Mouse (Mus musculus) intestine, embryonic 15.5 days (tissue): ENCODE data around the gene Phc2. TPM values are rescaled to one million over a fixed set of nuclear protein-coding genes. Genes with fewer than 3 reads are reported as not detected.

Experiments
- ATAC-seq: fragments of 200-750 bp; cut with Nextera tagmentation; 2 replicates; pipeline ENCODE4 v1.8.0; 2017; ENCODE audit warnings: moderate TSS enrichment, moderate library complexity
- H3K27ac ChIP-seq: fragments of 300-500 bp; sonication (generic); 2 replicates; pipeline ENCODE4 v1.5.1; 2015; ENCODE audit warnings: mild to moderate bottlenecking, inconsistent platforms
- H3K27me3 ChIP-seq: fragments of 300-500 bp; sonication (generic); replicated peaks from 2 replicates; pipeline ENCODE4 v1.6.1; 2015; ENCODE audit warnings: inconsistent platforms
- H3K36me3 ChIP-seq: fragments of 300-500 bp; sonication (generic); 2 replicates; pipeline ENCODE4 v1.6.1; 2015; ENCODE audit warnings: inconsistent platforms
- H3K4me1 ChIP-seq: fragments of 300-500 bp; sonication (generic); replicated peaks from 2 replicates; pipeline ENCODE4 v1.6.1; 2015; ENCODE audit warnings: inconsistent platforms
- H3K4me2 ChIP-seq: fragments of 300-500 bp; sonication (generic); replicated peaks from 2 replicates; pipeline ENCODE4 v1.6.1; 2015; ENCODE audit warnings: mild to moderate bottlenecking, inconsistent platforms
- H3K4me3 ChIP-seq: fragments of 300-500 bp; sonication (generic); replicated peaks from 2 replicates; pipeline ENCODE4 v1.5.1; 2015; ENCODE audit warnings: inconsistent platforms
- H3K9ac ChIP-seq: fragments of 300-500 bp; sonication (generic); 2 replicates; pipeline ENCODE4 v1.6.1; 2015; ENCODE audit warnings: inconsistent platforms
- H3K9me3 ChIP-seq: fragments of 300-500 bp; sonication (generic); 2 replicates; pipeline ENCODE4 v1.6.1; 2016; ENCODE audit warnings: inconsistent platforms
- WGBS: fragments of 180-500 bp; shearing (Covaris S2); methylation state at CpG from one replicate; pipeline ENCODE4 v1.1.7; 2015; 5-methylcytosine and 5-hydroxymethylcytosine counted together
- polyA plus RNA-seq: library from polyadenylated mRNA; unstranded; fragments of >200 nt; fragmentation: Nextera tagmentation; extraction: Ambion mirVana; gene quantifications from 2 replicates; pipeline ENCODE4 v1.2.1, GENCODE M21; 2015

Gene Phc2
- polyA plus RNA-seq, 1 experiment from 2014 or later, result 42.3 TPM

GRCm38 (mm10) chr4:128698011-128698861 lies 43.7 kb downstream of the Phc2 start:
- Histone ChIP-seq H3K27me3 (no peaks in the 10 kb centered on the region), H3K27ac (peak overlapping the region; percentile 85), H3K9me3 (no peaks in the 10 kb centered on the region), H3K36me3 (no peaks in the 10 kb centered on the region), H3K9ac (no peak overlapping the region), H3K4me2 (no peak overlapping the region), H3K4me3 (no peak overlapping the region), H3K4me1 (peaks cover 28% of the 10 kb centered on the region)
- ATAC-seq, result peak; percentile 81
- 33% methylated on average over 12 of the region's 12 CpGs for WGBS

DNA sequence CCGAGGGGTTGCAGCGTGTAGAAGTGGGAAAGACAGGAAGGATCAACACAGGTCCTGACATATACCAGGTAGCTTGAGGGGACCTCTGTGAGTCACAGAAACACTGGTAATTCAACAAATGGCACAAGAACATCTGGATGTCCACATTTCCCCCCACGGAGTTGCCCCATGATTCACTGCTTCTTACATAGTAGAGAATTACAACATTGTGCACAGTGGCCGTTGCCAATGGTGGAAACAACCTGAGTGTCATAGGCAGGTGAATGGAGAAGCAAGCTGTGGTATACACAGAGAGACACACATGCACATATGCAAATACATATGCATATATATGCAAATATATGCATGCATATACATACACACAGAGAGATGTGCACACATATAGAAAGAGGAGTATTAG lies 45.4 kb downstream of the Phc2 start:
- H3K27ac ChIP-seq, result no peak overlapping the region
- whole genome bisulfite sequencing, result 88% methylated on average over 4 of the region's 4 CpGs
- no peaks in the 10 kb centered on the region for H3K27me3 ChIP-seq
- peaks cover 21% of the 10 kb centered on the region for H3K4me1 ChIP-seq
- H3K36me3 ChIP-seq, result no peaks in the 10 kb centered on the region
- no peak for ATAC-seq
- no peaks in the 10 kb centered on the region for H3K9me3 ChIP-seq
- no peak overlapping the region for H3K4me2 ChIP-seq
- no peak overlapping the region for H3K9ac ChIP-seq
- H3K4me3 ChIP-seq, result no peak overlapping the region

DNA sequence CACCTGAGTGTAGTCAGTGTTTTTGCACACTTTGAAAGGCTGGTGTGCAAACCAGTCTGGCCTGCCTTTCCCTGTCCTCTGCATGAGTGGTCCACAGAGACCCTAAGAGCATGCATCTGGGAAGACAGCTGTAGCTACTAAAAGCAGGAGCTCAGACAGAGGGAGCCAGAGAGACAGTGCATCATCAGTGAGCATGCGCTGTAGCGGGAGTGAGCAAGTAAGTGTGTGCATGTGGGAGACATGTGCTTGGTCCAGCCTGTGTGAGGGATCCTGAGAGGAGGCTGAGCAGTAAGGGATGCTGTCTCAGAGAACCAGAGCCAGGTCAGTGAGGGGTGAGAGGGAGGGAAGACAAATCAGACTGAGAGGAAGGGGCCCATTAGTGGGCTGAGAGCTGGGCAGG lies 46.0 kb downstream of the Phc2 start:
- Histone ChIP-seq H3K27me3 (no peaks in the 10 kb centered on the region), H3K36me3 (no peaks in the 10 kb centered on the region), H3K4me1 (peaks cover 17% of the 10 kb centered on the region), H3K9ac (no peak overlapping the region), H3K9me3 (no peaks in the 10 kb centered on the region), H3K27ac (no peak overlapping the region), H3K4me3 (no peak overlapping the region), H3K4me2 (no peak overlapping the region)
- WGBS, result 56% methylated on average over 2 of the region's 2 CpGs
- ATAC-seq, result no peak

DNA sequence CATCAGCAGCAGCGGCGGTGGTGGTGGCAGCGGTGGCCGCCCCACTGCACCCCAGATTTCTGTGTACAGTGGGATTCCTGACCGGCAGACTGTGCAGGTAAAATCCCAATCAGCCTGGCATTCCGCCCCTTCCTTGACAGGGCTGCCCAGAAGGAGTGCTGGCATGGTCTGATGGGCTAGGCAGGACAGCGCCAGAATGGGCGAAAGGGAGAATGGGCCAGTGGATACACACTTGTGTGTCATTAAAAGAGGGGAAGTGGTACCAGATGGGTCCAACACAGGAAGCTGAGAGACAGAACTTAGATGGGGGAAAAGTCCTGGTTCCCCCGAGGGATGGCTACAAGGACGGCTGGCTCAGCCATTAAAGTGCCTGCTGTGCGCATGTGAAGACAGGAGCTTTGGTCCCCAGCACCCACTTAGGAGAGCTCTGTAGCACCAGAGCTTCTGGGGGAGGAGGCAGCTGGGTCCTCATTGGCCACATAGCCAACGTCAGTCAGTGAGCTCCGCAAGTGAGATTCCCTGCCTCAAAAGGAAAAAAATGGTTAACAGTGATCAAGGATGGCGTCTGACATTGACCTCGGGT lies 50.7 kb downstream of the Phc2 start:
- peaks cover 3% of the 10 kb centered on the region; the same call in 1 of the 2 replicates for H3K4me1 ChIP-seq
- no peak overlapping the region for H3K27ac ChIP-seq
- 90% methylated on average over 15 of the region's 15 CpGs for WGBS
- H3K4me2 ChIP-seq, result no peak overlapping the region
- no peak overlapping the region for H3K9ac ChIP-seq
- no peaks in the 10 kb centered on the region for H3K9me3 ChIP-seq
- no peaks in the 10 kb centered on the region for H3K27me3 ChIP-seq
- no peak overlapping the region for H3K4me3 ChIP-seq
- H3K36me3 ChIP-seq, result no peaks in the 10 kb centered on the region
- ATAC-seq, result no peak

DNA sequence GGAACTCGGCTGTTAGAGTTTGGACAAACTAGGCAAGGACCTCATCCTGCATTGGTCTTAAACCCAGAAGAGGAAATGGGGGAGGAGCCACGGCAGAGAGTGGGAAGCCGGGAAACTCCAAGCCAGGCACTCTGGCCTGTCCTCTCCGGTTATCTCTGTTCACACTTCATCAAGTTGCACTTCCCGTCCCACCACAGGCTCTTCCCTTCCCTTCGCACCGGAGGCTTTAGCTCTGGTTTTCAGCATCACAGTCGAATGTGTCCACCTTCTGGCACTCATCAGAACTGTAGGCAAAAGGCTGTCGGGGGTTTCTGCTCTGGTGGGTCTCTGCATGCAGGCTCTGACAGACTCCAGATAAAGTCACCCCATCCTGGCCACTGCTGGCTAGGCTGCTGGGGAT lies 52.1 kb downstream of the Phc2 start:
- no peak overlapping the region for H3K27ac ChIP-seq
- WGBS, result 8% methylated on average over 9 of the region's 9 CpGs
- no peaks in the 10 kb centered on the region for H3K36me3 ChIP-seq
- H3K4me2 ChIP-seq, result no peak overlapping the region
- peaks cover 4% of the 10 kb centered on the region for H3K4me1 ChIP-seq
- H3K4me3 ChIP-seq, result no peak overlapping the region
- H3K9me3 ChIP-seq, result no peaks in the 10 kb centered on the region
- ATAC-seq, result no peak
- H3K27me3 ChIP-seq, result no peaks in the 10 kb centered on the region
- no peak overlapping the region for H3K9ac ChIP-seq

- Histone ChIP-seq H3K4me1 (peaks cover 12% of the 10 kb centered on the region), H3K4me3 (no peak overlapping the region), H3K4me2 (no peak overlapping the region), H3K27ac (no peak overlapping the region), H3K36me3 (no peaks in the 10 kb centered on the region), H3K9me3 (no peaks in the 10 kb centered on the region), H3K27me3 (no peaks in the 10 kb centered on the region), H3K9ac (no peak overlapping the region)
- WGBS, result 66% methylated on average over 4 of the region's 4 CpGs
- no peak for ATAC-seq
These were observed 52.9 kb downstream of the Phc2 start for GRCm38 (mm10) chr4:128707384-128707783.

DNA sequence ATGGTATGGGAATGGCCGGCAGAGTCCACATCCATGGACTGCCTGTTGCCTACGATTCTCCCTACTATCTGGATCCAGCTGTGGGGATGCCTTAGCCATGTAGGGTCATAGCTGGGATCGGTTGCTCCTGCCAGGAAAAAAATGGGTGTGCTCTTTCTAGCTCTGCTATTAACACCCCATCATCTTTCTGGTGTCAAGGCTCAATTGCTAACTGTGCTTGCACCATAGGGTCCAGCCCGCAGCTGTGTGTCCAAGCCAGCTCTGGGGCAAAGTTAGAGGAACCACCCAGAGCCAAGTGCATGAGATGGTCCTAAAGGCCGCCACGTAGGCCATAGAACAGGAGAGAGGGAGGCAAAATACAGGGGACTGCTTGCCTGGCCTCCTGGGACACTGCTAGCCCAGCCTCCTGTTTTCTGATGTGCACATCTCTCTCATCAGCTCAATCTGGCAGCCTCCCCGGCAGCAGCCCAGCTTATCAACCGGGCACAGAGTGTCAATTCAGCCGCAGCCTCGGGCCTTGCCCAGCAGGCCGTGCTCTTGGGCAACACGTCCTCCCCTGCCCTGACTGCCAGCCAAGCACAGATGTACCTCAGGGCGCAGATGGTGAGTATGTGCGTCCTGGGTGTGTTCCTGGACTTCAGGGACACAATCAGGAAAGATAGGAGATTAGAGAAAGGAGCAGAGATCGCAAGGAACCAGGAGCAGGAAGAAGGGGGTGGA lies 54.7 kb downstream of the Phc2 start:
- Histone ChIP-seq H3K4me3 (no peak overlapping the region), H3K4me2 (no peak overlapping the region), H3K4me1 (peaks cover 12% of the 10 kb centered on the region), H3K27ac (no peak overlapping the region), H3K27me3 (no peaks in the 10 kb centered on the region), H3K9me3 (no peaks in the 10 kb centered on the region), H3K9ac (no peak overlapping the region), H3K36me3 (no peaks in the 10 kb centered on the region)
- no peak for ATAC-seq
- 82% methylated on average over 15 of the region's 15 CpGs for WGBS

- Histone ChIP-seq H3K27ac (no peak overlapping the region), H3K36me3 (no peaks in the 10 kb centered on the region), H3K4me1 (peaks cover 16% of the 10 kb centered on the region), H3K9me3 (no peaks in the 10 kb centered on the region), H3K4me3 (no peak overlapping the region), H3K27me3 (no peaks in the 10 kb centered on the region), H3K9ac (no peak overlapping the region), H3K4me2 (no peak overlapping the region)
- no peak for ATAC-seq
- 90% methylated on average over 12 of the region's 12 CpGs for WGBS
These were observed 55.3 kb downstream of the Phc2 start for GRCm38 (mm10) chr4:128709781-128710166.

DNA sequence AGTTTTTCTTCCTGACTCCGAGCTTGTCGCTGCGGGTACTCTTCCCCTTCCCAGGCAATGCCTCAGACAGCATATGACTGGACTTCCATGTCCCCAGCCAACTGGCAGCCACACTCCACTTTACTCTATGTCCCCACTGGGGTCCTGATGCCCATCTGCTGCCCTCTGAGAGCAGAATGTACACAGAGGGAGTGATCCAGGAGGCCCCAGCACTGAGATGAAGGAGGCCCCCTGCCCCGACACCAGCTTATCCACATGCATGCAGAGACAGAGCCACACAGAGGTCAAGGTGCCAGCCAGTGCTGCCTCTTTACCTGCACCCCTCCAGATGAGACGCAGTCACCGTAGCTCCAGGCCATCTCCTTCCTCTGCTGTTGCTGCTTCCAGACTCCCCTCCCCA lies 55.8 kb downstream of the Phc2 start:
- no peak overlapping the region for H3K4me2 ChIP-seq
- ATAC-seq, result no peak
- H3K4me1 ChIP-seq, result peaks cover 21% of the 10 kb centered on the region
- no peak overlapping the region for H3K4me3 ChIP-seq
- H3K9ac ChIP-seq, result no peak overlapping the region
- 89% methylated on average over 6 of the region's 6 CpGs for WGBS
- no peaks in the 10 kb centered on the region for H3K27me3 ChIP-seq
- H3K27ac ChIP-seq, result no peak overlapping the region
- no peaks in the 10 kb centered on the region for H3K9me3 ChIP-seq
- H3K36me3 ChIP-seq, result no peaks in the 10 kb centered on the region

- WGBS, result 82% methylated on average over 9 of the region's 9 CpGs
- peaks cover 27% of the 10 kb centered on the region for H3K4me1 ChIP-seq
- H3K27me3 ChIP-seq, result no peaks in the 10 kb centered on the region
- ATAC-seq, result no peak
- no peak overlapping the region for H3K27ac ChIP-seq
- no peak overlapping the region for H3K4me3 ChIP-seq
- H3K4me2 ChIP-seq, result no peak overlapping the region
- no peaks in the 10 kb centered on the region for H3K9me3 ChIP-seq
- no peaks in the 10 kb centered on the region for H3K36me3 ChIP-seq
- no peak overlapping the region for H3K9ac ChIP-seq
These were observed 56.3 kb downstream of the Phc2 start for GRCm38 (mm10) chr4:128710800-128711199.

DNA sequence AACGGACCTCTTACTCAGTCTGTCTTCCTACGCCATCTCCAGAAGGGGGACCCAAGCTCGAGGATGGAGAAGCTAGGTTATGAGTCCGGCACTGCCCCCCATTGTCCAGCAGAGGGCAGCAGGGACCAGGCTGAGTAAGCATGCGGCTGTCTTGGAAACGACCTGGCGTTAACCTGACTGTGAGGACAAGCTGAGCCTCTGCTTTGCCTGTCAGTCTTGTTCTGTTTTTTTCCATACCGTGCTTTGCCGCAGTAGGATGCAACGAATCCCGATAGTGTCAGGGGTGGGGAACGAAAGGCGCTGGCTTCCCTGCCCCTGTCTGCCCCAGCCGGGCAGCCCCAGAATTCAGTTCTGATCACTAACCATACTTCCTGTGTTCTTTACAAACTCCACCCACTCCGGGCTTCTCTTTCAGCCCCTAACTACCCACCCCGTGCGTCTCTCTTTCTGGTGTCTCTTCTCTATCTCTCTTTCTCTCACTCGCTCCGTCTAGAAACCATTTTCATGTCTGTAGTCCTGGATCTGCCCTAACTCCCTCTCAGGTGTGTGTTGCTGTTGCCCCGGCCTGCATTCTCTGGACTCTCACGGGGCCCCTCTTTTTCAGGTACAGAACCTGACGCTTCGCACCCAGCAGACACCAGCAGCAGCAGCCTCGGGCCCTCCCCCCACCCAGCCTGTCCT lies 57.1 kb downstream of the Phc2 start:
- Histone ChIP-seq H3K36me3 (no peaks in the 10 kb centered on the region), H3K4me2 (peak overlapping the region; percentile 55), H3K27ac (no peak overlapping the region), H3K4me1 (peaks cover 32% of the 10 kb centered on the region), H3K4me3 (peak overlapping the region; percentile 30), H3K9ac (peak overlapping the region; percentile 33; the same call in 1 of the 2 replicates), H3K27me3 (no peaks in the 10 kb centered on the region), H3K9me3 (no peaks in the 10 kb centered on the region)
- WGBS, result 6% methylated on average over 24 of the region's 24 CpGs
- ATAC-seq, result peak; percentile 85

DNA sequence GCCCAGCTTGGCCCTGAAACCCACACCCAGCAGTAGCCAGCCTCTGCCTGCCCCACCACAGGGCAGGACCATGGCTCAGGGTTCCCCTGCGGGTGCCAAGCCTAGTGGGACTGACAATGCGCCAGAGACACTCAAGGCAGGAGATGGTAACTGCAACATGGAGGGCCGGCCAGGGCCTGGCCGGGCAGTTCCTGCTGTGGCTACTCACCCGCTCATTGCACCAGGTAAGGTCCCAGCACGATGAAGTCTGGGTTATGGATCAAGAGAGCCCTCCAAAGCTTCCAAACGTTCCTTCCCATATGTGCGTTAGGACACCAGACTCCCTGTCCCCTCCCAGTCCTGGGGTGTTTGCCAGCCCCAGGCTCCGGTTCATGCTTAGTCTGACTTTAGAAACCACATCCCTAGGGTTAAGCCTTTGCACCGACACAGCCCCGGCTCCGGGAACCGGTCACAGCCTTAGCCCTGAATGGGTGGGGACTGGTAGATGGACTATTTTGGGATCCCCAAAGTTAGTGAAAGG lies 57.7 kb downstream of the Phc2 start:
- ATAC-seq, result peak; percentile 17; the same call in 1 of the 2 replicates
- WGBS, result 67% methylated on average over 13 of the region's 13 CpGs
- H3K9ac ChIP-seq, result 0 out of 2 replicates have a peak overlapping the region, but pooled peaks have one; percentile 33

More for the DNA sequence above, 57.7 kb downstream of the Phc2 start:
- Histone ChIP-seq H3K4me3 (peak overlapping the region; percentile 30), H3K4me2 (peak overlapping the region; percentile 55), H3K9me3 (no peaks in the 10 kb centered on the region), H3K36me3 (no peaks in the 10 kb centered on the region), H3K27me3 (no peaks in the 10 kb centered on the region), H3K27ac (no peak overlapping the region), H3K4me1 (peaks cover 32% of the 10 kb centered on the region)
